Mouse (Mus musculus) left cerebral cortex, adult 18-20 months (tissue): Measurements from ENCODE around the gene Rfesd. TPM values are rescaled to one million over a fixed set of nuclear protein-coding genes. Genes with fewer than 3 reads are reported as not detected.
A peak's percentile ranks its signal among the peaks of the same experiment; 100 is the strongest.

Experiments used
- DNase-seq, 2 experiments: peaks; one replicate each; pipeline ENCODE4 v3.0.0; 2021 to 2022; ENCODE audit warnings: low spot score in 2 of 2, mixed read lengths in 1 of 2
- long read RNA-seq, 2 experiments: library from polyadenylated mRNA; stranded (forward); transcript quantifications; one replicate each; pipeline ENCODE4 v2.0.0; 2021
- total RNA-seq, 2 experiments: library from RNA; stranded (reverse); gene quantifications; 2 replicates each; pipeline ENCODE4 v1.2.3; 2021

The Rfesd gene
- total RNA-seq: 10 to 100 TPM; 18.5 to 19.0 TPM
- long read RNA-seq, experiment 1, transcript Rfesd-201 (4 exons, 2,807 nt): major isoform, 5 of 11 reads
- long read RNA-seq, experiment 1, transcript Rfesd-203 (4 exons, 1,436 nt): major isoform, 5 of 11 reads
- long read RNA-seq, experiment 1, partial matches to known transcripts: 0 of 11 reads
- long read RNA-seq, experiment 1, other reads (novel, unspliced or antisense): 1 of 11 reads
- long read RNA-seq, experiment 2, transcript Rfesd-203 (4 exons, 1,436 nt): major isoform, 6 of 10 reads
- long read RNA-seq, experiment 2, partial matches to known transcripts: 0 of 10 reads
- long read RNA-seq, experiment 2, other reads (novel, unspliced or antisense): 0 of 10 reads

- DNase-seq: peak; percentile 94 to 96
Measured at GRCm38 (mm10) chr13:76017974-76018843, at the start of gene Rfesd. Gene Rfesd (minus strand): TSS chr13:76018719.

GRCm38 (mm10) chr13:76064363-76064945 lies 45.9 kb upstream of the Rfesd start:
- DNase-seq: no peak

- no peak for DNase-seq
Measured at GRCm38 (mm10) chr13:76063548-76063947, 45.0 kb upstream of the Rfesd start.

- DNase-seq: no peak
Measured at GRCm38 (mm10) chr13:76062569-76062968, 44.0 kb upstream of the Rfesd start.

GRCm38 (mm10) chr13:76062126-76062525 lies 43.6 kb upstream of the Rfesd start:
- DNase-seq: no peak

- DNase-seq: no peak
Measured at GRCm38 (mm10) chr13:76059591-76059990, 41.1 kb upstream of the Rfesd start.

GRCm38 (mm10) chr13:76057267-76058069 lies 38.9 kb upstream of the Rfesd start:
- DNase-seq: peak; percentile 44 to 50

GRCm38 (mm10) chr13:76056896-76057266 lies 38.4 kb upstream of the Rfesd start, which contains the start of gene Gpr150:
Gene Gpr150 (minus strand): TSS chr13:76056996.
- no peak for DNase-seq

GRCm38 (mm10) chr13:76056261-76056724 lies 37.8 kb upstream of the Rfesd start:
- DNase-seq: peak; percentile 73 to 86

GRCm38 (mm10) chr13:76055391-76056232 lies 37.1 kb upstream of the Rfesd start:
- DNase-seq: peak; percentile 41 to 44

- no peak for DNase-seq
Measured at GRCm38 (mm10) chr13:76044971-76045370, 26.5 kb upstream of the Rfesd start.

GRCm38 (mm10) chr13:76042455-76042854 lies 23.9 kb upstream of the Rfesd start:
- no peak for DNase-seq

- no peak for DNase-seq
Measured at GRCm38 (mm10) chr13:76024588-76024987, 6.1 kb upstream of the Rfesd start.

- no peak for DNase-seq
Measured at GRCm38 (mm10) chr13:76021782-76022181, 3.3 kb upstream of the Rfesd start.

GRCm38 (mm10) chr13:76018844-76019400 lies 403 bp upstream of the Rfesd start:
- no peak for DNase-seq

- DNase-seq: no peak
Measured at GRCm38 (mm10) chr13:76017465-76017864, 1.1 kb downstream of the Rfesd start.

GRCm38 (mm10) chr13:76014511-76014910 lies 4.0 kb downstream of the Rfesd start:
- no peak for DNase-seq

GRCm38 (mm10) chr13:76003272-76003671 lies 15.2 kb downstream of the Rfesd start:
- DNase-seq: no peak
